Mouse (Mus musculus): ENCODE data around the gene Eddm3b.

DNA sequence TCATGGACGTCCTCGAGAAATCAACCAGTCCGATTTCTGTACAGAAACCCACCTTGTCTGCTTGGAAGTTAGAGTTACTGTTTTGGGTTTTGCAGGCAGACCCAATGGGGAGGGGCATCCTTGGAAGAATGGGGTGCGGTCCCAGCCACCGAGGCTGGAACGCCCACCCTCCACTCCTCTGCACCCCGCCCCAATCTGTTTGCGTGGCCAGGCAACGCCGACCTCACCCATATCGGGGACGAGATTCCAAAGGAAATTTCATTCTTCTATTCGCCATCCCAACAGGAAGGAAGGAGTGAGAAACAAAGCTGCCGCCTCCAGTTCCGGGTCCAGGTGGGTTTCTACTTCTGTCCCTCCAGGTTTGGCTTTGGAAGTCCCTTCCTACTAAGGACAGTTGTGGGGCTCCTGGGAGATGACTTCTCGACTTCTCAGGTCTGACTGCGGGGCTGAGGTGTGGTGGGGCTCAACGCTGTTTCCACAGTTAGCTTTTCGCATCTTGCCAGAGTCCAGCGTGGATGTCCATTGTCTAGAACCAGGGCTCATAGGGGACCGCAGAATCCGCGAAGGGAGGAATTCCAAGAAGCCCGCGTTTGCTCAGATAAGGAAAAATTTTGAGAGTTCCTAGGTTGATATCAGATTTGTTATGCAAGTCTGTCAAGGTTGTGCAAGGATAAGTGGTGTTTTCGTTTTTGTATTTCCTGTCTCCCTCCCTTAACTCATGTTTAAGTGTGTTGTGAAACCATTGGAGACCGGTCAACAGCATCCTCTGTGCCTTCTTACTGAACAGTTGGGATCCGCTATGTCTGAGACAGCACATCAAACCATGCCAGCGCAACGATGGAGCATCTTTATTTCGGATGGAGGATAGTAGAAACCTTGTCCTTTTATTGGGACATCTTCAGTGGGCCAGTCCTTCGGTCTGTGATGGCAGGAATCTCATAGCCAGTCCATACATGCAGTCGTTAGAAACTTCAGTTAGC lies 23.0 kb upstream of the Eddm3b start, which contains the start of the genes Rnase4 and Ang:
- no peak for TF ChIP-seq EP300 (optimal IDR thresholded peaks at IDR 0.05)
- TF ChIP-seq CTCF (IDR thresholded peaks at IDR 0.05; ENCODE audit: low read depth): no peak
